Mouse (Mus musculus) midbrain, postnatal 0 days (tissue): ENCODE data around the gene Map4. TPM values are rescaled to one million over a fixed set of nuclear protein-coding genes. Genes with fewer than 3 reads are reported as not detected.

ENCODE experiments used
- ATAC-seq: fragments of 200-750 bp; cut with Nextera tagmentation; 2 replicates; pipeline ENCODE4 v1.8.0; 2017; ENCODE audit warnings: moderate number of reproducible peaks, mild to moderate bottlenecking, moderate TSS enrichment, moderate library complexity; ENCODE audit not compliant: low FRiP score
- DNase-seq: peaks from one replicate; pipeline ENCODE4 v3.0.0-alpha.2; 2015; ENCODE audit warnings: low spot score
- H3K27ac ChIP-seq: fragments of 300-500 bp; sonication (generic); 2 replicates; pipeline ENCODE4 v1.5.1; 2014; ENCODE audit warnings: low read depth, mild to moderate bottlenecking, low read length, mixed read lengths
- H3K27me3 ChIP-seq: fragments of 300-500 bp; sonication (generic); 2 replicates; pipeline ENCODE4 v1.6.1; 2014; ENCODE audit warnings: low read length, control low read depth, mixed read lengths; ENCODE audit not compliant: insufficient read depth
- H3K36me3 ChIP-seq: fragments of 300-500 bp; sonication (generic); 2 replicates; pipeline ENCODE4 v1.6.1; 2014; ENCODE audit warnings: low read length, control low read depth, mixed read lengths; ENCODE audit not compliant: insufficient read depth
- H3K4me1 ChIP-seq: fragments of 300-500 bp; sonication (generic); 2 replicates; pipeline ENCODE4 v1.6.1; 2014; ENCODE audit warnings: mild to moderate bottlenecking, control low read depth, antibody characterized with exemption, low read length, mixed read lengths; ENCODE audit not compliant: insufficient read depth
- H3K4me2 ChIP-seq: fragments of 300-500 bp; sonication (generic); 2 replicates; pipeline ENCODE4 v1.6.1; 2014; ENCODE audit warnings: low read depth, mild to moderate bottlenecking, low read length, mixed read lengths; ENCODE audit not compliant: poor library complexity, severe bottlenecking
- H3K4me3 ChIP-seq: fragments of 300-500 bp; sonication (generic); 2 replicates; pipeline ENCODE4 v1.5.1; 2014; ENCODE audit warnings: low read depth, mild to moderate bottlenecking, low read length, moderate library complexity
- H3K9ac ChIP-seq: fragments of 300-500 bp; sonication (generic); replicated peaks from 2 replicates; pipeline ENCODE4 v1.6.1; 2014; ENCODE audit warnings: mild to moderate bottlenecking, low read length, moderate library complexity, mixed read lengths; ENCODE audit not compliant: poor library complexity, severe bottlenecking
- H3K9me3 ChIP-seq: fragments of 300-500 bp; sonication (generic); 2 replicates; pipeline ENCODE4 v1.6.1; 2016; ENCODE audit warnings: low read length, control low read depth
- CTCF ChIP-seq: IDR thresholded peaks from 2 replicates; pipeline ENCODE4 v1.5.1; 2016; ENCODE audit warnings: antibody characterized with exemption, mild to moderate bottlenecking
- WGBS: fragments of 180-500 bp; shearing (Covaris S2); extraction: QIAGEN DNeasy Blood & Tissue Kit; methylation state at CpG from one replicate; pipeline ENCODE4 v1.1.7; 2014; 5-methylcytosine and 5-hydroxymethylcytosine counted together
- polyA plus RNA-seq: library from polyadenylated mRNA; unstranded; fragments of >200 nt; fragmentation: Nextera tagmentation; extraction: Ambion mirVana; gene quantifications from 2 replicates; pipeline ENCODE4 v1.2.1, GENCODE M21; 2015
- total RNA-seq: library from RNA; depleted of rRNA; stranded (reverse); fragments of >200 nt; gene quantifications from 2 replicates; pipeline ENCODE4 v1.2.3, GENCODE M21; 2014

Gene Map4
- total and polyA plus RNA-seq, 2 experiments from 2014 or later, result 225 to 293 TPM

- 28% methylated on average over 4 of the region's 4 CpGs for WGBS
- H3K27me3 ChIP-seq, result no peaks in the 10 kb centered on the region
These were observed 54.2 kb downstream of the Map4 start for GRCm38 (mm10) chr9:109985416-109985815.

DNA sequence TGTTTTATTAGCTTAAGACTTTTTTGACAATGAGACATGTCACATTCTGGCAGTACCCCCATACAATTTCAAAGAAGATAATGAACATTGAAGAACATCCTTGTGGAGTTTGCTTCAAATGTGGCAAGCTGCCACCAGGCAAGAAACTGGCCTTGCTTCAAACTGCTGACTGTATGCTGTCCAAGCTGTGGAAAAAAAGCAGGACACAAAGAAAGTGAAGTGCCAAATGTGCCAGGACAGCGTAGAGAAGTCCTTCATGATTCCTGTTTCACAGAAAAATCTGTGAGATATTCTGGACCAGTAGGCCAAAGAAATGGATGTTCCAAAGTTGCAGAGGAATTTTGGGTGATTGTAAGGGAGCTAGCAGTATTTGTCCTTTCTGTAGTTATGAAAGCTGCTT, 57.8 kb downstream of the Map4 start:
- ATAC-seq, result no peak
- Histone ChIP-seq H3K27me3 (no peaks in the 10 kb centered on the region), H3K27ac (no peak overlapping the region), H3K9ac (no peak overlapping the region), H3K4me2 (no peak overlapping the region), H3K4me3 (no peak overlapping the region), H3K4me1 (no peaks in the 10 kb centered on the region), H3K36me3 (no peaks in the 10 kb centered on the region), H3K9me3 (no peaks in the 10 kb centered on the region)
- peak; percentile 65 for DNase-seq
- 76% methylated on average over 1 of the region's 1 CpGs for WGBS
- no peak for TF ChIP-seq CTCF

More at GRCm38 (mm10) chr9:109985416-109985815, 54.2 kb downstream of the Map4 start:
- no peak overlapping the region for H3K27ac ChIP-seq
- H3K9ac ChIP-seq, result no peak overlapping the region
- DNase-seq, result peak; percentile 89
- no peaks in the 10 kb centered on the region for H3K9me3 ChIP-seq
- no peak overlapping the region for H3K4me3 ChIP-seq
- peak; percentile 63; the same call in 1 of the 2 replicates for ATAC-seq
- H3K36me3 ChIP-seq, result no peaks in the 10 kb centered on the region; the same call in 1 of the 2 replicates
- H3K4me1 ChIP-seq, result no peaks in the 10 kb centered on the region
- H3K4me2 ChIP-seq, result no peak overlapping the region
- TF ChIP-seq CTCF, result peak; percentile 92

DNA sequence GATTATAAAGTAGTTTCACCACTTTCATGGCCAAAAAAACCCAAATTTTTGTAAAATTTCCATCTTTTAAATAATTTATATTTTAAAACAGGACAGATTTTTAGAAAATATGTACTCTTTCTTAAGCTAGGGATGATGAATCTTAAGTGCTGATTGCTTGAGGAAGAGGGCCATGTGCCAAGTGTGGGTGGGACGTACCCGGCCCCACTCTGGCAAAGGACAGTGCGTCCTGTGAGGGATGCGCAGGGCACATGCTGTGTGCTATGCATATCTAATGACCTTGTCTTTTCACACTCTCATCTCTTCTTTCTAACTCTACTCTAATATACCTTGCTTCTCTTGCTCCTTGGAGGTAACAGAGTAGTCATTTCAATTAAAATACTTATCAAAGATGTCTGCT, 66.2 kb downstream of the Map4 start:
- no peak overlapping the region for H3K9ac ChIP-seq
- ATAC-seq (no peak), DNase-seq (peak; percentile 26)
- no peaks in the 10 kb centered on the region for H3K27me3 ChIP-seq
- H3K36me3 ChIP-seq, result peaks cover 7% of the 10 kb centered on the region; the same call in 1 of the 2 replicates
- H3K4me2 ChIP-seq, result no peak overlapping the region
- no peaks in the 10 kb centered on the region for H3K9me3 ChIP-seq
- no peak overlapping the region for H3K4me3 ChIP-seq
- WGBS, result 64% methylated on average over 4 of the region's 4 CpGs
- H3K4me1 ChIP-seq, result no peaks in the 10 kb centered on the region
- no peak overlapping the region for H3K27ac ChIP-seq
- TF ChIP-seq CTCF, result no peak

- Histone ChIP-seq H3K36me3 (peaks cover 7% of the 10 kb centered on the region; the same call in 1 of the 2 replicates), H3K27me3 (no peaks in the 10 kb centered on the region), H3K4me2 (no peak overlapping the region), H3K4me1 (no peaks in the 10 kb centered on the region), H3K4me3 (no peak overlapping the region), H3K9ac (no peak overlapping the region), H3K9me3 (no peaks in the 10 kb centered on the region), H3K27ac (no peak overlapping the region)
- ATAC-seq (no peak), DNase-seq (no peak)
- TF ChIP-seq CTCF, result no peak
- WGBS, result 59% methylated on average over 1 of the region's 1 CpGs
These were observed 70.7 kb downstream of the Map4 start for GRCm38 (mm10) chr9:110001946-110002345.

DNA sequence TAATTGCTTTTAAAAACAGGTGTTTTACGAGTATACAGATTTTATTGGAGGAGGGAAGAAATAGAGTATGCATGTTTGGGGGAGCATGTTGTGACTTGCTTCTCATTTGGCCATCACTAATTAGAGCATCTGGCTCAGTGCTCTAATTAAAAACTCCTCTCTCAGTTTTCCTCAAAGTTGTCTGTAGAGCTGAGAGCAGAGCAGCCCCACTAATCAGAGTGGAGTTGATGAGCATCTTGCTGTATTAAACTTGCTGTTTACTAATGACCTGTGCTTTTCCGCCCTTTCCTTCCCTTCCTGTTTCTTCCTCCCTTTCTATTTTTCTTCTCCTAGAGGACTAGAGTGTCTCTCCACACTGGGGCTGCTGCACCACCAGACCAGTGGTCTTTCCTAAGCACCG, 71.2 kb downstream of the Map4 start:
- no peaks in the 10 kb centered on the region for H3K4me1 ChIP-seq
- no peaks in the 10 kb centered on the region for H3K27me3 ChIP-seq
- DNase-seq (no peak), ATAC-seq (no peak)
- no peaks in the 10 kb centered on the region for H3K9me3 ChIP-seq
- TF ChIP-seq CTCF, result no peak
- no peak overlapping the region for H3K27ac ChIP-seq
- peaks cover 7% of the 10 kb centered on the region; the same call in 1 of the 2 replicates for H3K36me3 ChIP-seq
- 87% methylated on average over 3 of the region's 3 CpGs for WGBS
- H3K4me2 ChIP-seq, result no peak overlapping the region
- H3K9ac ChIP-seq, result no peak overlapping the region
- H3K4me3 ChIP-seq, result no peak overlapping the region

DNA sequence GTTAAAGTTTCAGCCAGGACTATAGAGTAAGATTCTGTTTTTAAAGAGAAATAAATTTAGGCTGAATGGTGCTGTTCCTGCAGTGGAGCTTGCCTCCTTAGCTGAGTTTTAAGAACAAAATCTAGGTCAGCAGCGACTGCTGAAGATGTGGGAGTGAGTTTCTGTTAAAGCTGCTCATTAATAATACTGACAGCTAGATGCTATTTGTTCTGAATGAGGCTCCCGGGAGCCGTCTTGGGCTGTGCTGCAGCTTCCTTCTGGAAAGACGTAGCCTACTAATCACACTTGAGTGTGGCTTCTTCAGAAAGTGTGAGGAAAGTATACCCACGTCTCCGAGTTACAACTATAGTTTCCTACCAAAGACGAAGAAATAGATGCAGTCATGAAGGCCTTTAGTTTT, 88.0 kb downstream of the Map4 start:
- DNase-seq, result peak; percentile 72
- 56% methylated on average over 7 of the region's 7 CpGs for WGBS
- no peak overlapping the region for H3K4me2 ChIP-seq
- H3K27me3 ChIP-seq, result no peaks in the 10 kb centered on the region
- no peak overlapping the region for H3K9ac ChIP-seq
- H3K9me3 ChIP-seq, result no peaks in the 10 kb centered on the region
- H3K4me3 ChIP-seq, result no peak overlapping the region
- 0 out of 2 replicates have a peak overlapping the region, but pooled peaks have one; percentile 57 for H3K27ac ChIP-seq
- TF ChIP-seq CTCF, result no peak
- ATAC-seq, result no peak
- H3K4me1 ChIP-seq, result no peaks in the 10 kb centered on the region
- H3K36me3 ChIP-seq, result no peaks in the 10 kb centered on the region
